Mouse (Mus musculus): ENCODE data around the gene Srpk3.
A peak's percentile ranks its signal among the peaks of the same experiment; 100 is the strongest.
"Not testable (repeated sequence)": the region's sequence is repeated elsewhere in the genome, so short reads cannot be mapped to it uniquely, and the experiment has no call there.

Srpk3 gene

GRCm38 (mm10) chrX:73774168-73774760, at the start of gene Srpk3:
Gene Srpk3 (plus strand): TSS chrX:73774405.
- DNase-seq (ENCODE audit: low read depth), result no peak

DNA sequence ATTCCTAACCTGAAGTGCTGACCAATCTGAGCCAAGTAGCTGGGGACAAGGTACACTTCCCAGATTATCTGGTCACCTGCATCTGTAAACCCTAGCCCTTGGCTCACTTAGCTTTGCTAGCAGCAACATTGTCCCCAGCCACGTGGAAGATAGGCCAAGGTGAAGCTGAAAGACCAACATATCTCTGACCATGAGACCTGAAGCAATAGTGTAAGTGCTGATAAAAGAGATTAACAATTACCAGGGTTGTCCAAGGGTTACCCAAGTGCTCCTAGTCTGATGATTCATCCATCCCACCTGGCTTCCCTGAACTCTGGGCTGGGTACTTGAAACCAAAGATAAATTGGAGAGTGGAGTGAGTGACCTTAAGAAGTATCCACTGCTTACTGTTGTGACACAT, 43.3 kb upstream of the Srpk3 start:
- no peak for DNase-seq (ENCODE audit: low read depth)

DNA sequence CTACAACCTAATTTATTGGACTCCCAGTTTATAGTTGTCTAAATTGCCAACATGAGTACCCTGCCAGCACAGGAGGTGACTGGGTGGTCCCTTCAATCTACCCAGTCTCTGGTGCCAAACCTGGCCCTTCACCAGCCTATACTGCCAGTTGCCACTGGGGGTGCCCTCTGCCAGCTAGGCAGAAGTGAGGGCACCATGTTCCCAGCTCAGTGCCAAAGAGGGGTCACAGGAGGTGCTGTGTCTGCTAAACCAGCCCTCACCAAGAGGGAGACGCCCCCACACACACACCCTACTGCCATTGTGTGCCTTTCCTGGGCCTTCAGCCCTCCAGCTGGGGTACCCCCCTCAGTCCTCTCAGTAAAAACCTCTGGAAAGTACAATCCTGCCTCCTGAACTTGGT, 36.0 kb upstream of the Srpk3 start:
- DNase-seq (ENCODE audit: low read depth), result no peak

GRCm38 (mm10) chrX:73739151-73739550, 35.1 kb upstream of the Srpk3 start:
- no peak for DNase-seq (ENCODE audit: low read depth)

GRCm38 (mm10) chrX:73739841-73740240, 34.4 kb upstream of the Srpk3 start:
- DNase-seq (ENCODE audit: low read depth), result not testable (repeated sequence)

- no peak for DNase-seq (ENCODE audit: low read depth)
Measured at GRCm38 (mm10) chrX:73744774-73745481, 29.3 kb upstream of the Srpk3 start.

GRCm38 (mm10) chrX:73748977-73749376, 25.2 kb upstream of the Srpk3 start:
- no peak for DNase-seq (ENCODE audit: low read depth)

DNA sequence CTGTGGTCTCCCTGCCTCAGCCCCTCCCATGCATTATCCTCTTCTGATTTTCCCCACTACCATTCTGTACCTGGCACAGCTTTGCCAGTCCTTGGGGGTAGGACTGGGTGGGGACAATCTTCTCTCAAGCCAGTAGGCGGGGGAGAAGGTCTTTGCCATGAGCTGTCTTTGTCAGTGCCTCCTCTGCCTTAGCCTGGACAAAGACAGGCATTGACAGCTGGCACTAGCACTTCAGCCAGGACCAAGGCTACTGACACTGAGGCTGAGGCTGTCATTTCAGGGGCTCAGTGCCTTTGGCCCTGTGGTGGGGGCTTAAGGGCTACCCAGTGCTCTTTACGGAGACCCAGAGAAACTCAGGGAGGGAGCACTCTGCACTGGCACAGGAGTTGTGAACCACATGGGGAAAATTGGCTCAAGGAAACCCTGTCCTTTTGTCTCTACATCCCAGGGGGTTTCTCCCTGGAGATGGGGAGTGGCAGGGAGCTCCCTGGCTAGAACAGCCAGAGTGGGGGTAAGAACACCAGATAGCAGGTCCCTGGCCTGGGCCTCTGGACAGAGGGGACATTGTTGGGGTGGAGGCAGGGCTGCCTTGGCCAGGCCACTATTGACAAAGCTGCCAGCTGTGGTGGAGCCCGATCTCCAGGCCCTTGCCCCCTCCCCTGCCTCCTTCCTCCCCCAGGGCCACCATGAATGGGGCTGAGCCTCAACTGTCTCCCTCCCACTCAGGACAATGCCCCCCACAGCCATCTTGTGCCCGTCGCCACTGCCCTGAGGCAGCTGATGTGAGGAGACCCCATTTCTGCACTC, 17.7 kb upstream of the Srpk3 start, which contains the start of gene Plxnb3:
Gene Plxnb3 (plus strand): TSS at position 757 of the 807 bp plus-strand sequence.
- DNase-seq (ENCODE audit: low read depth), result no peak

- no peak for DNase-seq (ENCODE audit: low read depth)
Measured at GRCm38 (mm10) chrX:73758611-73759290, 15.5 kb upstream of the Srpk3 start.

DNA sequence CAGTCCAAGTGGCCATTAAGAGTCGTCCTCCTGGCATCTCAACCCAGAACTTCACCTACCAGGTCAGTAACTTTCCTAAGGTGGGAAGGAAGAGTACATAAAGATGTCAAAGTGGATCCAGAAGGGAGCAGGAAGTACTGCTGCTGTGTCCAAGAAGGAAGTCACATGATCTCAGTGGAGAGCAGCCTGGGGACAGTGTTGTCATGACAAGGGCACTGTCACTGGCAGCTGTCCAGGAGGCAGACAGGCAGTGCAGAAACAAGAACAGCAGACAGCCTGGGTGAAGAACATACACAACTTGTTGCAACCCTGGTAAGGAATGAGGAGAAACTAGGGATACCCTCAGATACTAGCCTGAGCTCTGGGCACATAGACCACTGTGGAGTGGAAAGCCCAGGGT, 8.9 kb upstream of the Srpk3 start:
- no peak for DNase-seq (ENCODE audit: low read depth)

DNA sequence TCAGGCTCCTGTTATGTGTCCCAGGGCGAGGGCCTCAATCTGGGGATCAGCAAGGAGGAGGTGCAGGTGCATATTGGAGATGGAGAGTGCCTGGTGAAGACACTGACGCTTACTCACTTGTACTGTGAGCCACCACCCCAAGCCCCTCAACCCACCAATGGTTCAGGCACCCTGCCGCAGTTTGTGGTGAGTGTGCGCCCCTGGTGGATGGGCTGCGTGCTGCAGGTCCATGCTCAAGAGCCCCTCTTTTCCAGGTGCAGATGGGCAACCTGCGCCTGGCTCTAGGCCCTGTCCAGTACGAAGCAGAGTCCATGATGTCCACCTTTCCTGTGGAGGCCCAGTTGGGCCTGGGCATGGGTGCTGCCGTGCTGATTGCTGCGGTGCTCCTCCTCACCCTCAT, 6.9 kb upstream of the Srpk3 start:
- DNase-seq (ENCODE audit: low read depth), result peak; percentile 16

- no peak for DNase-seq (ENCODE audit: low read depth)
Measured at GRCm38 (mm10) chrX:73774802-73775483, 738 bp downstream of the Srpk3 start.

DNA sequence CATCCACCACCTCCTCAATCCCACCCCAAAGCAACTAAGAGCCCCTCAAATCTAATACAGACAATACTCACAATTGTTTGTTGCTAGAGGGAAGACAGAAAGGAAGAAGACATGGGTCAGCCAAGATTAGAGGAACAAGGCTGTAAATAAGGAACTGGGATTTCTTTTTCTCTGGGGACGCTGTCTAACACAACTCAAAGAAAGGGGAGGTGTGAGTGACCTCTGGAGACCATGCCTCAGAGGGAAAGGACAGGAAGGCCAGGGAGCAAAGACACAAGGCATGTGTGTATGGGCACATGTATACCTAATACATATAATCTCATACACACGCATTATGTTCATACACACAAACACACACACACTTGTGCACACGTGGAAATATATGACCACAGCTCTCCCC, 8.0 kb downstream of the Srpk3 start:
- no peak for DNase-seq (ENCODE audit: low read depth)

- DNase-seq (ENCODE audit: low read depth), result no peak
Measured at GRCm38 (mm10) chrX:73785666-73786065, 11.5 kb downstream of the Srpk3 start.

DNA sequence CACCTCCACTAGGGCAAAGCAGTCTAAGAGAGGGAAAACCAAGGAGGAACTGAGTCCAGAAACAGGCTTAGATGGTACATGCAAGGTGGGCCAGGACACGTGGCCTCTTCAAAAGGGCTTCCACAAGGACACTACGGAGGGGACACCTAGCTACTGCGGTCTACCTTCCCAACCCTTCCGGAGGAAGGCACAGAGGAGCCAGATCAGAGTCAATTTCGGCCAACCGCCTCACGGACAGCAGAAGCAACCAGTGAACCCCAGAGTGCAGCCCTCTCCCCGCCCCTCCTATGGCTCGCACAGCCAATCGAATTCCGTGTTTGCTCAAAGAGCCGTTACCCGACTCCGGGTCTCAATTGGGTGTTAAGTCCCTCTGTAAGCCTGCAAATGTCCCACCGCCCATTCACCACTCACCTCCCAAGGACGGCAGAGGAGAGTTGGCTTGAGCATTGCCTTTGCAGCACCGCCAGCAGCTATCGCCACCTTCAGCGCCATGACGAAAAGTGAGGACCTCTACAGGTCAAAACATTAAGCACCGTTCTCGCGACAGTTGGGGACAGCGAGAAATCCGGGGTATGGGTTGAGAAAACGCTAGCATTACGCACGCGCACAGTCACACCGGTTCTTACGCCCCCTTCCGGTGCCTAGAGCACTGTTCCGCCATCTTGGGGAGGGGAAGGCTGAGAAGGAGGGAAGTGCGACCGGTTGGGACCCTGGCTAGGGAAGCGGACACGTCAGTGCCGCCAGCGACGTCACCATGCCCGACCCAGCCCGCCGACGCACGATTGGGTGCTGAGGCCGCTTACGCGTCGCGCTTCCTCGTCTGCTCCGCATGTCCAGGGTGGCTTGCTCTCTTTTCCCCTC, 12.4 kb downstream of the Srpk3 start, which contains the start of the genes Idh3g and Ssr4:
Gene Idh3g (minus strand): TSS at position 534 of the 861 bp plus-strand sequence.
Gene Ssr4 (plus strand): TSS at position 665 of the 861 bp plus-strand sequence.
- peak; percentile 96 for DNase-seq (ENCODE audit: low read depth)

- DNase-seq (ENCODE audit: low read depth), result no peak
Measured at GRCm38 (mm10) chrX:73787225-73787558, 13.0 kb downstream of the Srpk3 start.

DNA sequence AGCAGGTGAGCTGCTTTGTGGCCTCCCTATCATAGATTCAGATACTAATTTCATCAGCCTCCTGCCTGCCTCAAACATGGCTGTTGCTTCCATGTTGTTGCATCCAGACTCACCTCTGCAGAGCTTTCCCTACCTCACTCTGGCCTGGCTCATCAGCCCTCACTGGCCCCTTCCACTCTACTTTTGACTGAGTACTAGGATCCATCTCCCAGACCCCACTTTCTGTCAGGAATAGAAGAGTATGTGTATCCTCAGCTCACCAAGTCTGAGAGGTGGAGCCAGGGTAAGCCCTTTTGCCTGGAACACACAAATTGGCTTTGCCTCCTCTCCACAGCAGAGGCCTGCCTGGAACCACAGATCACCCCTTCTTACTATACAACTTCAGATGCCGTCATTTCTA, 14.3 kb downstream of the Srpk3 start:
- no peak for DNase-seq (ENCODE audit: low read depth)

GRCm38 (mm10) chrX:73793039-73793438, 18.8 kb downstream of the Srpk3 start:
- no peak for DNase-seq (ENCODE audit: low read depth)

- DNase-seq (ENCODE audit: low read depth), result no peak
Measured at GRCm38 (mm10) chrX:73793505-73793904, 19.3 kb downstream of the Srpk3 start.

DNA sequence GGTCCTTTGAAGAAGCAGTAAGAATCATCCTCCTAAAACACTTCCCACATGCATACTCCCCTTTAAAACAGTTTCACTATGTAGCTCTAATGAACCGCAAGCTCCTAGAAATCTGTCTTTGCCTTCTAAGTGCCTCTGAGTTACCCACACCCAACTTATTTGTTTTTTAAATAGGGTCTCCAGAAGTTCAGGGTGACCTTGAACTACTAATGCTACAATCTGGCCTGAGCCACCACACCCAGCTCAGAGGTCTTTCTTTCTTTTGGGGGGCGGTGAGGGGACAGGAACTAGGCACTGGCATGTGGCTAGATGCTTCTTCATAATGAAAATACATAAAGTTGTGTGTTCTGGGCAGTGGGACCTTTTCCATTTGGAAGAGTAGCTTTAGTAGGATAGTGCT, 23.3 kb downstream of the Srpk3 start:
- DNase-seq (ENCODE audit: low read depth), result no peak

- DNase-seq (ENCODE audit: low read depth), result peak; percentile 78
Measured at GRCm38 (mm10) chrX:73798502-73798901, 24.3 kb downstream of the Srpk3 start.

Measured in naive thymus-derived CD4-positive, alpha-beta T cell, adult 2 months (primary cell).